Mouse (Mus musculus): ENCODE measurements around the gene Olfm1. TPM values are rescaled to one million over a fixed set of nuclear protein-coding genes. Genes with fewer than 3 reads are reported as not detected.

Olfm1 gene
- polyA plus RNA-seq, 1 experiment from 2014 or later, result 139 TPM

- ATAC-seq (ENCODE audit: low FRiP score) (no peak), DNase-seq (ENCODE audit: low spot score) (no peak)
- no peaks in the 10 kb centered on the region for H3K4me1 ChIP-seq (replicated peaks; ENCODE audit: control insufficient read depth, insufficient read depth, low read length)
- H3K9ac ChIP-seq (ENCODE audit: low read depth, low read length), result no peak overlapping the region
- no peaks in the 10 kb centered on the region for H3K27me3 ChIP-seq (ENCODE audit: control insufficient read depth, insufficient read depth, low read length)
- H3K4me3 ChIP-seq (ENCODE audit: low read depth, low read length), result no peak overlapping the region
- 73% methylated on average over 4 of the region's 4 CpGs for WGBS
- no peak overlapping the region for H3K27ac ChIP-seq (ENCODE audit: low read depth, low read length)
- no peaks in the 10 kb centered on the region for H3K36me3 ChIP-seq (ENCODE audit: control insufficient read depth, insufficient read depth, low read length)
- H3K4me2 ChIP-seq (replicated peaks; ENCODE audit: low read depth, low read length), result no peak overlapping the region
- no peaks in the 10 kb centered on the region for H3K9me3 ChIP-seq (ENCODE audit: control insufficient read depth, low read length)
These were observed 59.8 kb downstream of the Olfm1 start for GRCm38 (mm10) chr2:28252554-28252953.

GRCm38 (mm10) chr2:28256029-28256428 lies 63.2 kb downstream of the Olfm1 start:
- no peak overlapping the region for H3K9ac ChIP-seq (ENCODE audit: low read depth, low read length)
- H3K27me3 ChIP-seq (ENCODE audit: control insufficient read depth, insufficient read depth, low read length), result no peaks in the 10 kb centered on the region
- ATAC-seq (ENCODE audit: low FRiP score), result no peak
- no peak overlapping the region for H3K27ac ChIP-seq (ENCODE audit: low read depth, low read length)
- H3K36me3 ChIP-seq (ENCODE audit: control insufficient read depth, insufficient read depth, low read length), result no peaks in the 10 kb centered on the region
- H3K4me2 ChIP-seq (replicated peaks; ENCODE audit: low read depth, low read length), result no peak overlapping the region
- no peaks in the 10 kb centered on the region for H3K4me1 ChIP-seq (replicated peaks; ENCODE audit: control insufficient read depth, insufficient read depth, low read length)
- H3K9me3 ChIP-seq (ENCODE audit: control insufficient read depth, low read length), result no peaks in the 10 kb centered on the region
- H3K4me3 ChIP-seq (ENCODE audit: low read depth, low read length), result no peak overlapping the region
- WGBS, result 92% methylated on average over 7 of the region's 7 CpGs
- DNase-seq (ENCODE audit: low spot score), result no peak

- ATAC-seq (ENCODE audit: low FRiP score) (no peak), DNase-seq (ENCODE audit: low spot score) (no peak)
- H3K9me3 ChIP-seq (ENCODE audit: control insufficient read depth, low read length), result no peaks in the 10 kb centered on the region
- H3K27me3 ChIP-seq (ENCODE audit: control insufficient read depth, insufficient read depth, low read length), result no peaks in the 10 kb centered on the region
- no peak overlapping the region for H3K4me3 ChIP-seq (ENCODE audit: low read depth, low read length)
- H3K27ac ChIP-seq (ENCODE audit: low read depth, low read length), result no peak overlapping the region
- H3K4me1 ChIP-seq (replicated peaks; ENCODE audit: control insufficient read depth, insufficient read depth, low read length), result no peaks in the 10 kb centered on the region
- no peak overlapping the region for H3K9ac ChIP-seq (ENCODE audit: low read depth, low read length)
- H3K36me3 ChIP-seq (ENCODE audit: control insufficient read depth, insufficient read depth, low read length), result no peaks in the 10 kb centered on the region
- no peak overlapping the region for H3K4me2 ChIP-seq (replicated peaks; ENCODE audit: low read depth, low read length)
- WGBS, result 75% methylated on average over 3 of the region's 3 CpGs
These were observed 68.6 kb downstream of the Olfm1 start for GRCm38 (mm10) chr2:28261438-28261837.

GRCm38 (mm10) chr2:28267776-28268275 lies 75.0 kb downstream of the Olfm1 start:
- Histone ChIP-seq H3K27ac (ENCODE audit: low read depth, low read length) (no peak overlapping the region), H3K4me1 (replicated peaks; ENCODE audit: control insufficient read depth, insufficient read depth, low read length) (no peaks in the 10 kb centered on the region; the same call in 1 of the 2 replicates), H3K27me3 (ENCODE audit: control insufficient read depth, insufficient read depth, low read length) (no peaks in the 10 kb centered on the region), H3K9me3 (ENCODE audit: control insufficient read depth, low read length) (no peaks in the 10 kb centered on the region), H3K9ac (ENCODE audit: low read depth, low read length) (no peak overlapping the region), H3K4me3 (ENCODE audit: low read depth, low read length) (no peak overlapping the region), H3K36me3 (ENCODE audit: control insufficient read depth, insufficient read depth, low read length) (no peaks in the 10 kb centered on the region), H3K4me2 (replicated peaks; ENCODE audit: low read depth, low read length) (no peak overlapping the region)
- DNase-seq (ENCODE audit: low spot score) (no peak), ATAC-seq (ENCODE audit: low FRiP score) (no peak)
- 92% methylated on average over 3 of the region's 3 CpGs for WGBS

GRCm38 (mm10) chr2:28270561-28270960 lies 77.8 kb downstream of the Olfm1 start:
- no peak for DNase-seq (ENCODE audit: low spot score)
- no peaks in the 10 kb centered on the region for H3K27me3 ChIP-seq (ENCODE audit: control insufficient read depth, insufficient read depth, low read length)
- no peak for ATAC-seq (ENCODE audit: low FRiP score)
- H3K4me1 ChIP-seq (replicated peaks; ENCODE audit: control insufficient read depth, insufficient read depth, low read length), result no peaks in the 10 kb centered on the region; the same call in 1 of the 2 replicates
- H3K9ac ChIP-seq (ENCODE audit: low read depth, low read length), result no peak overlapping the region
- 12% methylated on average over 4 of the region's 4 CpGs for WGBS
- no peak overlapping the region for H3K27ac ChIP-seq (ENCODE audit: low read depth, low read length)
- no peak overlapping the region for H3K4me2 ChIP-seq (replicated peaks; ENCODE audit: low read depth, low read length)
- H3K36me3 ChIP-seq (ENCODE audit: control insufficient read depth, insufficient read depth, low read length), result no peaks in the 10 kb centered on the region
- H3K9me3 ChIP-seq (ENCODE audit: control insufficient read depth, low read length), result no peaks in the 10 kb centered on the region
- H3K4me3 ChIP-seq (ENCODE audit: low read depth, low read length), result no peak overlapping the region

GRCm38 (mm10) chr2:28272218-28272965 lies 79.6 kb downstream of the Olfm1 start:
- Histone ChIP-seq H3K4me2 (replicated peaks; ENCODE audit: low read depth, low read length) (no peak overlapping the region), H3K9ac (ENCODE audit: low read depth, low read length) (no peak overlapping the region), H3K9me3 (ENCODE audit: control insufficient read depth, low read length) (no peaks in the 10 kb centered on the region), H3K36me3 (ENCODE audit: control insufficient read depth, insufficient read depth, low read length) (no peaks in the 10 kb centered on the region), H3K27me3 (ENCODE audit: control insufficient read depth, insufficient read depth, low read length) (no peaks in the 10 kb centered on the region), H3K4me3 (ENCODE audit: low read depth, low read length) (no peak overlapping the region), H3K4me1 (replicated peaks; ENCODE audit: control insufficient read depth, insufficient read depth, low read length) (no peaks in the 10 kb centered on the region; the same call in 1 of the 2 replicates), H3K27ac (ENCODE audit: low read depth, low read length) (peak overlapping the region; percentile 58; the same call in 1 of the 2 replicates)
- DNase-seq (ENCODE audit: low spot score) (no peak), ATAC-seq (ENCODE audit: low FRiP score) (no peak)
- WGBS, result 76% methylated on average over 11 of the region's 11 CpGs

- Histone ChIP-seq H3K9me3 (ENCODE audit: control insufficient read depth, low read length) (no peaks in the 10 kb centered on the region), H3K36me3 (ENCODE audit: control insufficient read depth, insufficient read depth, low read length) (no peaks in the 10 kb centered on the region), H3K27ac (ENCODE audit: low read depth, low read length) (no peak overlapping the region), H3K27me3 (ENCODE audit: control insufficient read depth, insufficient read depth, low read length) (no peaks in the 10 kb centered on the region), H3K4me3 (ENCODE audit: low read depth, low read length) (no peak overlapping the region), H3K4me1 (replicated peaks; ENCODE audit: control insufficient read depth, insufficient read depth, low read length) (no peaks in the 10 kb centered on the region; the same call in 1 of the 2 replicates), H3K4me2 (replicated peaks; ENCODE audit: low read depth, low read length) (no peak overlapping the region), H3K9ac (ENCODE audit: low read depth, low read length) (no peak overlapping the region)
- WGBS, result 84% methylated on average over 5 of the region's 5 CpGs
- DNase-seq (ENCODE audit: low spot score) (no peak), ATAC-seq (ENCODE audit: low FRiP score) (no peak)
These were observed 81.2 kb downstream of the Olfm1 start for GRCm38 (mm10) chr2:28274006-28274405.

GRCm38 (mm10) chr2:28275345-28275744 lies 82.6 kb downstream of the Olfm1 start:
- DNase-seq (ENCODE audit: low spot score) (no peak), ATAC-seq (ENCODE audit: low FRiP score) (no peak)
- Histone ChIP-seq H3K4me1 (replicated peaks; ENCODE audit: control insufficient read depth, insufficient read depth, low read length) (no peaks in the 10 kb centered on the region; the same call in 1 of the 2 replicates), H3K4me2 (replicated peaks; ENCODE audit: low read depth, low read length) (no peak overlapping the region), H3K27me3 (ENCODE audit: control insufficient read depth, insufficient read depth, low read length) (no peaks in the 10 kb centered on the region), H3K36me3 (ENCODE audit: control insufficient read depth, insufficient read depth, low read length) (no peaks in the 10 kb centered on the region), H3K9me3 (ENCODE audit: control insufficient read depth, low read length) (no peaks in the 10 kb centered on the region), H3K9ac (ENCODE audit: low read depth, low read length) (no peak overlapping the region), H3K4me3 (ENCODE audit: low read depth, low read length) (no peak overlapping the region), H3K27ac (ENCODE audit: low read depth, low read length) (no peak overlapping the region)
- 79% methylated on average over 3 of the region's 3 CpGs for WGBS

- H3K4me2 ChIP-seq (replicated peaks; ENCODE audit: low read depth, low read length), result no peak overlapping the region
- WGBS, result 12% methylated on average over 7 of the region's 7 CpGs
- DNase-seq (ENCODE audit: low spot score) (peak; percentile 88), ATAC-seq (ENCODE audit: low FRiP score) (peak; percentile 40; the same call in 1 of the 2 replicates)
- H3K27ac ChIP-seq (ENCODE audit: low read depth, low read length), result peak overlapping the region; percentile 4; the same call in 1 of the 2 replicates
- H3K9ac ChIP-seq (ENCODE audit: low read depth, low read length), result no peak overlapping the region
- no peaks in the 10 kb centered on the region for H3K36me3 ChIP-seq (ENCODE audit: control insufficient read depth, insufficient read depth, low read length)
- H3K4me3 ChIP-seq (ENCODE audit: low read depth, low read length), result no peak overlapping the region
- no peaks in the 10 kb centered on the region for H3K4me1 ChIP-seq (replicated peaks; ENCODE audit: control insufficient read depth, insufficient read depth, low read length)
- H3K27me3 ChIP-seq (ENCODE audit: control insufficient read depth, insufficient read depth, low read length), result no peaks in the 10 kb centered on the region
- H3K9me3 ChIP-seq (ENCODE audit: control insufficient read depth, low read length), result no peaks in the 10 kb centered on the region
These were observed 85.4 kb downstream of the Olfm1 start for GRCm38 (mm10) chr2:28278150-28278549.

Data from hindbrain, embryonic 11.5 days (tissue).